Mouse (Mus musculus) erythroblast, embryonic 14.5 days (primary cell): ENCODE measurements at regions not wholly inside any gene's neighbourhood (a gene's known extent, or its start where the extent isn't known, plus 50 kb on each side); places are given as distances from the start of the nearest gene placed in this dataset.

ENCODE experiments used
- GATA1 ChIP-seq: IDR thresholded peaks from 2 replicates; pipeline ENCODE4 v1.6.1; 2012; ENCODE audit warnings: low read length, inconsistent platforms, mixed read lengths
- TAL1 ChIP-seq: IDR thresholded peaks from 3 replicates; pipeline ENCODE4 v1.6.1; 2012; ENCODE audit warnings: low read length, inconsistent platforms, mixed read lengths

GRCm38 (mm10) chr4:105301547-105301946, 144.4 kb downstream of the Plpp3 start:
- TF ChIP-seq GATA1 (no peak), TAL1 (no peak)
